Comparison of ENCODE assay signal across 18 mouse cellular contexts in the genomic region with DNA sequence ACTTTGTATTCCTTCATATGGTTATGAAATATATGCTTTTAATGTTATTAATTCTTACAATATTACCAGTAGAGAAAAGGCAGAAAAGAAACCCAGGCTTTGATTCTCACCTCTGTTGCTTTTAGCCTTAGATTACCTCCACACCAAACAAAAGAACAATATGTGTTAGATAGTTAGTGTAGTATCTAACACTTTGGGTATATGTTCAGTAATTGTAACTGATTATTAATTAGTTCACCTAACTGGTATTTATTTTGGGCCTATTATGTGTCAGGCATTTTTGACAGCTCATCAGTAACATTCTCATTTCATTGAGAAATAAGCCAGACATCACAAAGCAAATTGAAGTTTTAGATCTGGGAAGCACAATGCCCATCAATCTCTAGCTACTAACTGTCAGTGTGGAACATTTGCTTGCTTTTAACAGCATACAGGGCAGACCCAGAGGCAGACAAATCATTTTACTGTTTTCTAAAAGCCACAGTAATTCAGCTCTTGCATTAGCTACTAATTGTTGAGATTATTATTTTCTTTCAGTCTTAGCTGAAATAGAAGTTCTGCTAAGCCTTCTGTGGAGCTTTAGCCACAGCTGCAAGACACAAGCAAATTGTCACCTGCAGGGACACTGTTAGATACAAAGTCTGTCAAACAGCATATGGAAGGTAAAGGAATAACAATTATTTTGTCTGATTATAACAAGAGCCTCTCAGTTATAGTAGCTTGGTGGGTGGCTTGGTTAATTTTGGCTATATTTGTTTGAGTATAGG.
A peak's percentile ranks its signal among the peaks of the same experiment; 100 is the strongest.
DNase-seq lines count a peak whose midpoint lies in the region; ATAC-seq lines count a peak whose summit lies in the region.
"Had no signal": no experiment of that assay in that cellular context is flagged by ENCODE, and none has a peak within 500 bp of the region (broad histone marks: within the 10 kb centered on the region; RNA-seq: fewer than 3 reads in every experiment).

No protein-coding gene starts in this region.

- peak overlapping the region; percentile 57 for H3K27ac ChIP-seq in forebrain, embryonic 16.5 days (ENCODE audit: low read length)
- peak overlapping the region; percentile 25; the same call in 1 of the 2 replicates for H3K27ac ChIP-seq in hindbrain, embryonic 16.5 days (ENCODE audit: low read depth, low read length)
- no peak overlapping the region for H3K27ac ChIP-seq in neural tube, embryonic 14.5 days (ENCODE audit: low read depth, low read length)
- H3K27ac ChIP-seq: embryonic facial prominence, embryonic 10.5 days; heart, embryonic 15.5 days; limb, embryonic 10.5 days; liver, embryonic 12.5 days; lung, embryonic 15.5 days had no signal

- no peaks in the 10 kb centered on the region for H3K27me3 ChIP-seq in forebrain, embryonic 16.5 days (replicated peaks; ENCODE audit: control insufficient read depth, insufficient read depth, low read length)
- no peaks in the 10 kb centered on the region for H3K27me3 ChIP-seq in hindbrain, embryonic 16.5 days (replicated peaks; ENCODE audit: control insufficient read depth, insufficient read depth, low read length)
- H3K27me3 ChIP-seq in neural tube, embryonic 14.5 days (ENCODE audit: control insufficient read depth, insufficient read depth, low read length), result no peaks in the 10 kb centered on the region
- H3K27me3 ChIP-seq: heart, embryonic 15.5 days; liver, embryonic 12.5 days; lung, embryonic 15.5 days had no signal

- no peak overlapping the region for H3K4me2 ChIP-seq in forebrain, embryonic 16.5 days (ENCODE audit: low read length)
- H3K4me2 ChIP-seq in hindbrain, embryonic 16.5 days (ENCODE audit: low read length), result no peak overlapping the region
- H3K4me2 ChIP-seq in neural tube, embryonic 14.5 days (ENCODE audit: low read depth, low read length), result no peak overlapping the region
- H3K4me2 ChIP-seq: heart, embryonic 15.5 days; liver, embryonic 12.5 days; lung, embryonic 15.5 days had no signal

- intact Hi-C loops in left cerebral cortex, postnatal 25 days (cut with DNase I), result no loop called here
- intact Hi-C loops in left cerebral cortex, postnatal 36 days (cut with DNase I), result no loop called here

- H3K4me1 ChIP-seq in forebrain, embryonic 16.5 days (replicated peaks; ENCODE audit: control insufficient read depth, insufficient read depth, low read length), result 0 out of 2 replicates have a peak, but pooled peaks cover 3% of the 10 kb centered on the region
- peaks cover 6% of the 10 kb centered on the region; the same call in 1 of the 2 replicates for H3K4me1 ChIP-seq in hindbrain, embryonic 16.5 days (ENCODE audit: control insufficient read depth, insufficient read depth, low read depth, low read length)
- no peaks in the 10 kb centered on the region for H3K4me1 ChIP-seq in neural tube, embryonic 14.5 days (ENCODE audit: control insufficient read depth, insufficient read depth, low read length)
- H3K4me1 ChIP-seq: embryonic facial prominence, embryonic 10.5 days; heart, embryonic 15.5 days; limb, embryonic 10.5 days; liver, embryonic 12.5 days; lung, embryonic 15.5 days had no signal

- DNase-seq in left cerebral cortex, postnatal 25 days (ENCODE audit: low spot score in 2 of 2), result peak; percentile 14 to 59
- no peak for DNase-seq in left cerebral cortex, postnatal 36 days (ENCODE audit: low spot score in 2 of 2)
- no peak for DNase-seq in spleen, adult 12 weeks (ENCODE audit: low spot score)
- no peak for DNase-seq in c-Kit-positive CD71-positive TER-119-positive erythroid progenitor cells, embryonic 14.5 days (ENCODE audit: low spot score)
- DNase-seq: adrenal gland, postnatal 14 days; cerebellum, postnatal 10 days; heart, adult 11 months; kidney, adult 8-10 months; thymus, adult 2 months had no signal

- H3K9ac ChIP-seq in forebrain, embryonic 16.5 days (replicated peaks; ENCODE audit: low read depth, low read length), result no peak overlapping the region
- no peak overlapping the region for H3K9ac ChIP-seq in hindbrain, embryonic 16.5 days (ENCODE audit: low read depth, low read length)
- H3K9ac ChIP-seq in neural tube, embryonic 14.5 days (replicated peaks; ENCODE audit: low read depth, low read length), result no peak overlapping the region
- H3K9ac ChIP-seq: heart, embryonic 15.5 days; liver, embryonic 12.5 days; lung, embryonic 15.5 days had no signal

- H3K36me3 ChIP-seq in forebrain, embryonic 16.5 days (ENCODE audit: control insufficient read depth, insufficient read depth), result no peaks in the 10 kb centered on the region
- no peaks in the 10 kb centered on the region for H3K36me3 ChIP-seq in hindbrain, embryonic 16.5 days (ENCODE audit: control insufficient read depth, insufficient read depth, low read length)
- no peaks in the 10 kb centered on the region for H3K36me3 ChIP-seq in neural tube, embryonic 14.5 days (ENCODE audit: control insufficient read depth, insufficient read depth, low read length)
- H3K36me3 ChIP-seq: embryonic facial prominence, embryonic 10.5 days; heart, embryonic 15.5 days; limb, embryonic 10.5 days; liver, embryonic 12.5 days; lung, embryonic 15.5 days had no signal

- ATAC-seq in forebrain, embryonic 16.5 days, result peak; percentile 77
- peak; percentile 67 for ATAC-seq in hindbrain, embryonic 16.5 days
- peak; percentile 54; the same call in 1 of the 2 replicates for ATAC-seq in neural tube, embryonic 14.5 days (ENCODE audit: low read depth)
- ATAC-seq: liver, embryonic 12.5 days had no signal

- no peaks in the 10 kb centered on the region for H3K9me3 ChIP-seq in forebrain, embryonic 16.5 days (ENCODE audit: control insufficient read depth, low read length)
- H3K9me3 ChIP-seq in hindbrain, embryonic 16.5 days (ENCODE audit: control insufficient read depth, low read length), result no peaks in the 10 kb centered on the region
- no peaks in the 10 kb centered on the region for H3K9me3 ChIP-seq in neural tube, embryonic 14.5 days (ENCODE audit: control insufficient read depth, low read length)
- H3K9me3 ChIP-seq: embryonic facial prominence, embryonic 10.5 days; heart, embryonic 15.5 days; limb, embryonic 10.5 days; liver, embryonic 12.5 days; lung, embryonic 15.5 days had no signal

- no peak overlapping the region for H3K4me3 ChIP-seq in forebrain, embryonic 16.5 days (replicated peaks; ENCODE audit: low read length)
- no peak overlapping the region for H3K4me3 ChIP-seq in hindbrain, embryonic 16.5 days (ENCODE audit: low read length)
- no peak overlapping the region for H3K4me3 ChIP-seq in neural tube, embryonic 14.5 days (ENCODE audit: low read depth, low read length)
- H3K4me3 ChIP-seq: embryonic facial prominence, embryonic 10.5 days; erythroblast, embryonic 14.5 days; heart, embryonic 15.5 days; limb, embryonic 10.5 days; liver, embryonic 12.5 days; lung, embryonic 15.5 days had no signal

Comparison
In these comparisons a context has a peak if more than half of its experiments do, and no peak if none do; other contexts are left out.
1. DNase-seq: peak in left cerebral cortex, postnatal 25 days (2 of 2); none in left cerebral cortex, postnatal 36 days (0 of 2), spleen, adult 12 weeks (single experiment) and c-Kit-positive CD71-positive TER-119-positive erythroid progenitor cells, embryonic 14.5 days (single experiment).
2. Peak in every context shown above with its lines, with median percentiles within 50 percentile points of each other: ATAC-seq.